Mouse (Mus musculus): ENCODE measurements around the gene Pnp.

DNA sequence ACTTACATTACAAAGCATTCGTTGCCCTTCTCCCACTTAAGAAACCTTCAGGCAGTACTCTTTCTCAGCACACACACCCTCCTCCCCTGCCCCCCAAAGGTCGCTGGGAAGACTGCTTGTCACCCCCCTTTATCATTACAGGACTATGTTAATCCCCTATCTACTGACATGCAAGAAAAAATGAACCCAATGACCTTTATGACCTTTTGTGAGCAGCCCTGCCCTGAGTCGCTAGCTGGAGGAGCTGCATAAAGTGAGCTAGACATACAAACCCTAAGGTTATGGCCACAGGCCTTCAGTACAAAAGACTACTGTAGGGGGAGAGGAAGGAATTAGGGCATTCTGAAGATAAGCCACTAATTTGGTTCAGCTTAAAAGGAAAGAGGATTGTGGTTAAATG, 19.5 kb upstream of the Pnp start:
- no peak for TF ChIP-seq CTCF (conservative IDR thresholded peaks at IDR 0.05 in 1 of 2, IDR thresholded peaks at IDR 0.05 in 1 of 2; ENCODE audit: low read depth in 2 of 2, low read length in 2 of 2)
- no peak for TF ChIP-seq ZKSCAN1 (IDR thresholded peaks at IDR 0.05; ENCODE audit: borderline replicate concordance, low read depth, low read length)
- TF ChIP-seq MAZ (IDR thresholded peaks at IDR 0.05; ENCODE audit: low read depth, low read length) = no peak
- no peak for TF ChIP-seq E2F4 (IDR thresholded peaks at IDR 0.05; ENCODE audit: insufficient replicate concordance, low read depth, low read length)
- no peak for TF ChIP-seq NRF1 (IDR thresholded peaks at IDR 0.05; ENCODE audit: low read depth, low read length)
- TF ChIP-seq EP300 (IDR thresholded peaks at IDR 0.05; ENCODE audit: low read length) = no peak
- TF ChIP-seq POLR2A (IDR thresholded peaks at IDR 0.05; ENCODE audit: low read depth, low read length) = no peak
